Mouse (Mus musculus) B cell, adult 2 months (primary cell): ENCODE measurements around the gene Map2k6.

Experiments
- DNase-seq, 2 experiments: peaks; one replicate each; pipeline ENCODE4 v3.0.0; 2022

Gene Map2k6

GRCm38 (mm10) chr11:110566307-110566706 is 167.4 kb downstream of the Map2k6 start:
- no peak for DNase-seq

DNA sequence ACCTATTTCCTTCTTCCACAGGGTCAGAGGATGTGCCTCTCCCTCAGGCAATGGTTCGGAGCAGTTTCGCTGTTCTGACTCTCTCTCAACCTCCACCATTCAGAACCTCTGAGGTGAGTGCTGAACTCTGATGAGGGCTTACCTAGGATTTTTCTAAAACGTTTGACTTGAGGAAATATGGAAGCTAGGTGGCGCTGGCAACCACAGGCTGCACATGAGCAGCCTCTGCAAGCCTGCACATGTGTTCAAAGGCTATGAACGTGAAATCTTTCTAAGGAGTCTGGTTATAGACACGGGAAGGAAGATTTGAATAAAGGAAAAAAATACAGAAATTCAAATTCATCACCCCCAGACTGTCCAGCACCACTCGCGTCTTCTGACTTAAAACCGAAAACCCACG is 173.6 kb downstream of the Map2k6 start:
- peak; percentile 2 to 19 for DNase-seq
